Mouse (Mus musculus) lung, postnatal 0 days (tissue): ENCODE data around the gene Emilin2.

Experiments used
- CTCF ChIP-seq: IDR thresholded peaks from 2 replicates; pipeline ENCODE4 v1.5.1; 2016; ENCODE audit warnings: antibody characterized with exemption, mild to moderate bottlenecking
- EP300 ChIP-seq: IDR thresholded peaks from 2 replicates; pipeline ENCODE4 v1.6.1; 2016; ENCODE audit warnings: antibody characterized with exemption, mild to moderate bottlenecking, control low read depth

GRCm38 (mm10) chr17:71256068-71256615, 55.6 kb downstream of the Emilin2 start:
- TF ChIP-seq CTCF (no peak), EP300 (no peak)
